Mouse (Mus musculus) ovary, adult 18-20 months (tissue): Measurements from ENCODE around the gene Cyp2c70.
A peak's percentile ranks its signal among the peaks of the same experiment; 100 is the strongest.
"Not testable (repeated sequence)": the region's sequence is repeated elsewhere in the genome, so short reads cannot be mapped to it uniquely, and the experiment has no call there.

Source experiments
- DNase-seq: peaks from one replicate; pipeline ENCODE4 v3.0.0; 2022; ENCODE audit warnings: low spot score, mixed read lengths

Cyp2c70 gene

GRCm38 (mm10) chr19:40187160-40187559 is at the start of gene Cyp2c70:
Gene Cyp2c70 (minus strand): TSS chr19:40187333.
- DNase-seq = no peak

GRCm38 (mm10) chr19:40232560-40232959 is 45.4 kb upstream of the Cyp2c70 start:
- no peak for DNase-seq

- DNase-seq = no peak
Measured at GRCm38 (mm10) chr19:40231825-40232541, 44.9 kb upstream of the Cyp2c70 start.

GRCm38 (mm10) chr19:40231074-40231738 is 44.1 kb upstream of the Cyp2c70 start:
- no peak for DNase-seq

GRCm38 (mm10) chr19:40226516-40227151 is 39.5 kb upstream of the Cyp2c70 start:
- no peak for DNase-seq

- DNase-seq = no peak
Measured at GRCm38 (mm10) chr19:40225761-40226110, 38.6 kb upstream of the Cyp2c70 start.

- DNase-seq = peak; percentile 23
Measured at GRCm38 (mm10) chr19:40225102-40225760, 38.1 kb upstream of the Cyp2c70 start.

- not testable (repeated sequence) for DNase-seq
Measured at GRCm38 (mm10) chr19:40222307-40222706, 35.2 kb upstream of the Cyp2c70 start.

- DNase-seq = no peak
Measured at GRCm38 (mm10) chr19:40220878-40221277, 33.7 kb upstream of the Cyp2c70 start.

GRCm38 (mm10) chr19:40202947-40203346 is 15.8 kb upstream of the Cyp2c70 start:
- not testable (repeated sequence) for DNase-seq

GRCm38 (mm10) chr19:40190596-40190995 is 3.5 kb upstream of the Cyp2c70 start:
- no peak for DNase-seq

GRCm38 (mm10) chr19:40183600-40183999 is 3.5 kb downstream of the Cyp2c70 start:
- no peak for DNase-seq

- DNase-seq = no peak
Measured at GRCm38 (mm10) chr19:40178311-40178710, 8.8 kb downstream of the Cyp2c70 start.

- DNase-seq = not testable (repeated sequence)
Measured at GRCm38 (mm10) chr19:40168391-40168790, 18.7 kb downstream of the Cyp2c70 start.

- DNase-seq = not testable (repeated sequence)
Measured at GRCm38 (mm10) chr19:40126996-40127395, 60.1 kb downstream of the Cyp2c70 start.

GRCm38 (mm10) chr19:40125165-40125564 is 62.0 kb downstream of the Cyp2c70 start:
- DNase-seq = not testable (repeated sequence)

- not testable (repeated sequence) for DNase-seq
Measured at GRCm38 (mm10) chr19:40119624-40120023, 67.5 kb downstream of the Cyp2c70 start.
